Mouse (Mus musculus) myocyte (in vitro differentiated cells): ENCODE measurements around the gene Rabgap1l.

ENCODE experiments used
- POLR2A ChIP-seq: IDR thresholded peaks from one replicate; pipeline ENCODE4 v1.6.1; 2011; ENCODE audit warnings: low read depth, mild to moderate bottlenecking, control low read depth, moderate library complexity; ENCODE audit not compliant: insufficient read length
- USF1 ChIP-seq: IDR thresholded peaks from one replicate; pipeline ENCODE4 v1.6.1; 2011; ENCODE audit warnings: low read depth, mild to moderate bottlenecking, control low read depth, moderate library complexity

DNA sequence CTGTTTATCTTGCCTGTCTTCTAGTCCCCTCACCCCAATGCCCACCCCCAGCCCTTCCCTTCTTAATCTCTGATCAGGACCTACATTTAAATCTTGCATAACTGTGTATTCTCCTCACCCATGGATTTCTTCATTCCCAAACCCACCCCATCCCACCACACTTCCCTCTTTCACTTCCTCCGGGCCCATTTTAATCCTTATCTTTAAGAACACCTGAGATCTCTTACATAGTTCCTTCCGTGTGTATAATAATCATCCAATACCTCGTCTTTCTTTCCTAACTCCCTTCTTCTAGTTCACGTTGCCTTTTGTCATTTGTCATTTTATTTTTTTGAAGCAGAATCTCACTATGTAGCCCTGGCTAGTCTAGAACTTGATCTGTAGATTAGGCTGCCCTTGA is 453.6 kb downstream of the Rabgap1l start:
- TF ChIP-seq USF1 = no peak
- TF ChIP-seq POLR2A = no peak
